Mouse (Mus musculus) regulatory T cell (primary cell): ENCODE measurements at regions not wholly inside any gene's neighbourhood (a gene's known extent, or its start where the extent isn't known, plus 50 kb on each side); places are given as distances from the start of the nearest gene placed in this dataset.

Experiments used
- in situ Hi-C: fragments of 300-600 bp; cut with MboI, MseI; formaldehyde crosslinking; loops from one replicate; pipeline ENCODE4 v1.15.1; 2025; ENCODE audit warnings: high pct_unique_total_duplicates

DNA sequence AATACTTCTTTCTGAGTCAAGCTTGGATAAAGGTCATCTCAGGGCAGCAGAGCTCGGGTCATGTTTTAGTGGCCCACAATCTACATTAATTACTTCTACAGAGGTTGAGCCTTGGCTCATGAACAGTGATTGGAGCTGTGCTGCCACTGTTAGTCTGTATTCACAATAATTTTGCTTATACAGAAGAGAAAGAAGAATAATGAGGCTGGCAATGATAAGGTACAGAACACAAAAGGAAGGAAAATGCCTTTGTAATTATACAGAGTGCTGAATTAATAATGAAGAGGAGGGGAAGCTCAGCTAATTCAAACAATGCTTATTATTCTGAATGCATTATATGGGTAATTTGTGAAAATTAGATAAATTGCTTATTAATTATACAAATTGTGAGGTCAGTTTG lies 573.9 kb upstream of the Cblb start:
- in situ Hi-C loops, result no loop called here

DNA sequence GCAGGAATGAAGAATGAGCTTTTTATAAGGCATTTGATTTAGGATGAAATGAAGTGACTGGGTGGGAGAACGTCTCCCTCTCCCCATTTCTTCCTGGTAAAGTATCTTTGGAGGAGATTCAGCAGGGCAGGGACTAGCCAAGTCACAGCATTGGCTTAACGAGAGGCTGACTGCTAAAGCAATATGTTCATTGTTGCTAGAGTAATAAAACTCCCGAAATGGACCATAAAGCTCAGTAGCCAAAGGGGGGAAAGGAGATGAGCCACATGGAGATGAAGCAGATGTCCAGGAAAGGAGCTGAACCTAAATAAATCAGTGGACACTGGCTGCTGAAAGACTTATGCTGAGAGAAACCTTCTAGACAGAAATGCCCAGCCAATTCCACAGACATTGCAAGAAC lies 555.3 kb upstream of the Cblb start:
- in situ Hi-C loops, result loop anchor here (10.0 kb wide), 1 partner anchor 539 kb away; no protein-coding TSS in a partner anchor

DNA sequence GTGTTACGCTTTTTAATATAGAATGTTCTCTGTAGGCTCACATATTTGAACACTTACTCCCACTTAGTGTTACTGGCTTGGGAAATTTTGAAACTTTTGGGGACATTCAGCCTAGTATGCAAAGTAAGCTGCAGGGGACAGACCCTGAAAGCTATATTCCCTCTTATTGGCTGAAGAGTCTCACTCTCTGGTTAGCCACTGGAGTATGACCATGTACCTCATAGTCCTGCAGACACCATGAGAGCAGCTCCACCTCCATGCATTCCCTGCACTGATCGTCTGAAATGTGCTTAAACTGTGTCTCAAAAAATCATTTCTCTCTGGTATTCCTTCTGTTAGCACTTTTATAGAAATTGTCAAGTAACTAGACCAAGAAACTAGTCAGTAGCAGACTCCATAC lies 534.9 kb upstream of the Cblb start:
- in situ Hi-C loops, result no loop called here

DNA sequence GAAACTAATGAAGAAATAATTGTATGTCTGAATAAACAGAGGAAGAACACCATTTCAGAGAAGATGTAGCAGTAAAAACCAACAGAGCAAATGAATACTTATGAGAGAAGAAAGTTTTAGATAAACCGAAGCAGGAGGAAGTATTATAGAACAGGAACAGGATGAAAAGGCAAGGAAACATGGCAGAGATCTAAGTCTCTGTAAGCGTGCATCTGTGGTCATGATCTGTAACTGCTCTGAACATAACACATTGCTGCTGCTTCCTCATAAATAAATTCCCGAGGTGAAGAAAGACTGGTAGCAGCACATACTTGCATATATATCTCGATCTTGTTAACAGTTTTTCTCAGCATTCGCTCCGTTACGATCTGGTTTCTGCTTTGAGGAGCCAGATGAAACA lies 533.2 kb upstream of the Cblb start:
- in situ Hi-C loops, result no loop called here

DNA sequence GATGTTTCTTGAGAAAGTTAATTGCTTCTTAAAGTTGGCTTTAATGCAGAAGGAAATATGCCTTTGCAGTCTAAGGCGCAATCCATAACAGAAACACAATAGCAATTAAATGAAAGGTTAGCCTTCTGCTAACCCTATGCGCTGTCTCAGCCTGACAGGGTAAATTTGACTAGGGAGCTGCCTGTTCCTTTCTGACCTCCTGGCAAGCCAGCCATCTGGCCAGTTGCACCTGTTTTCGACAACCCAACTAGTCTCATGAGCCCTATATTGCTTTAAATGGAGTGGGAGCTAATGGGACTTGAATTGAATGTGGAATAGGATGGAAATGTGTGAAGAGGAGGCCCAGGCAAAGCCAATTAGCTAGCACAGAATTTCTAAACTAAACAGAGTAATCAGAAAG lies 513.9 kb upstream of the Cblb start:
- in situ Hi-C loops, result no loop called here

DNA sequence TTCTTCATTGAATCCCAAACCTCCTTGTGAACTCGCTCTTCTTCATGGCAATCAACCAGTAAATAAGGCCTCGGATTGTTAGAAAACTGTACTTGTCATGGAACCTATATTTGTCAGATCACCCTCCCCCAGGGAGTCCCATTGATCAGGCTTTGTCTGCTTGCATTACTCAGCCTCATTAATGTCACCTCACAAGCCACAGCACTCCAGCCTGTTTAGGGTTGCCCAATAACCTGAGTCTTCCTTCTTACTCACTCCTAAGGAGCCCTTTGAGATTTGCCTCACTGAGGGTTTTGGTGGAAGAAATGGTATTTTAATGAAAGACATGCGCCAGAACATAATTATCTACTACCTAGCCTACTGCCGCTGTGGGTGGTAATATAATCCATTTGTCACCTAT lies 510.3 kb upstream of the Cblb start:
- in situ Hi-C loops, result no loop called here

DNA sequence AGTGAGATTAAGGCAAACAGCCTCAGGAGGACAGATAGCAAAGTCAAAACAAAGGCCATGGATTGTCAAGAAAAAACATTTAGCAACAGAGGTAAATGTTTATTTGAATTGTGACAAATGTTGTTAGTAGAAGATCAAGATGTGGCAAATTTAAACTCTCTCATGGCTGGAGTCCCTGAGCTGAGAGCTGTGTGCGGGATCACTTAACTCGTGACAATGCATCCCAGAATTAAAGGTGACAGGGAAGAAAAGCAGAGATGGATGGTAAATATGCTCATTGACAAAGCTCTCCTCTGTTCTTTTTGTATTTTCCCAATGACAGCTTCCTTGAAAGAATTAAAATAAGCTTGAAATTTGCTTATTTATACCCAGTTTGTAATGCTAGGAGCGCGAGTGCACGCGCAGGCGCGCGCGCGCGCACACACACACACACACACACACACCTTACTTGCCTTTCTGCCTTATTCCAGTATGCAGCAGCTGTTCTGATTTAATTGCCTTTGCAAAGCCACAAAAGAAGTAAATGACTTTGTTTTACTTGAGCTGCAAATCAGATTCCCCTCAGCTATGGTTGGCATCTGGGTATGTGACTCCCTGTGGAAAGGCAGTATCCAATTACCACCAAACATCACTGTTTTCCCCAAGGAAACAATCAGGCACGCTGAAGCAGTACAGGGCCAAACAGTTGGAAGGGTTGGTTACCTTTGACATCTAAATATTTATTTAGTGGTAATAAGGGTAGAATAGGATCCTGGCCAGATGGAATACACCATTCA lies 509.5 kb upstream of the Cblb start:
- in situ Hi-C loops, result no loop called here

DNA sequence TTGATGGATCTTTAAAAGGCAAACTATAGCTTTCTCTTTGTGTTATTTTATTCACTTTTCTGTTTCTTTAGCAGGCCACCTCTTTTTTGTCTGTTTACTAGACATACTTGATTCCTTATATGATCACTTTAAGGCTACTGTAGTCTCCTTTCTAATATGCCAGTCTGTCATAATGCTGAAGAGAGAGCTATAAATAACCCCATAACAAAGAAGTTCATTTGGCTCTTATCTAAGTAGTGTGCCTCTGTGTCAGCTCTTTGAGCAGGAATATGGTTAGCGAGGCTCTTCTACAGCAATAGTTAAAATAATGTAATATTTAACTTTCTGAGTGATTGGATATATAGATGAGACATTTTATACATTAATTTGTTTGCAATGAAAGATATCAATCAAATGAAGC lies 507.0 kb upstream of the Cblb start:
- in situ Hi-C loops, result no loop called here

DNA sequence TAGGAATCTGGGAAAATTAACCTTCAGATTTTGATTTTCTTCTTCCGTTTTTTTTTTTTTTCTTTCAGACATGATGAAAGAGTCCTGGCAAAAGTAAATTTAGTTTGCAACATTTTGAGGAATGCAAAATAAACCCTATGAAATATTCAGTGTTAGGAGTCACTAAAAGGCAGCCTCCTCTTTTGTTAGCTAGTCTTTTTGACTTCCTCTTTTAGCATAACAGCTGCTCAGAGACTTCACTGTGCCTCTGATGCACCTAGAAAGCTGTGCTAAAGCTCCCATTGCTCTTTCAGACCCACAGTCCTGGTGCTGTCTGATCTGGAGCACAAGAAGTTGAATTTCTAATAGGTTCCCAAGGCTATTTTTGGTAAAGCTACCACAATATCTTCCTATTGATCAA lies 498.5 kb upstream of the Cblb start:
- in situ Hi-C loops, result no loop called here

DNA sequence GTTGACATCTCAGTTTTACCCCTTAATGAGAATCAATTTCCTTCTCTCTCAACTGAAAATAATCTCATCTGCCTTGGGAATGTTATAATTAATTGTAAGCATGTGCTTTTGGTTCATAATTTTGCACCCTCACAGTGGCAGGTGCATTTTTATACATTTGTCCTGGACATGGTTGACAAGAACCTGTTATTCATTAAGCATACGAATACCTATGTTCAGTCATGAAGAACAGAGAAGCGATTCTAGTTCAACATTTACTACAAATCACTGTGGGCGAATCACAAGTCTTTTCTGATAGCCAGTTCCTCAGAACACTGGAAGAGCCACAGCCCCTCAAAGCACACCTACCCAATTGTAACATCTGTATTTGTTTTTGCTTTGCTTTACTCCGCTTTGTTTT lies 487.3 kb upstream of the Cblb start:
- in situ Hi-C loops, result no loop called here

DNA sequence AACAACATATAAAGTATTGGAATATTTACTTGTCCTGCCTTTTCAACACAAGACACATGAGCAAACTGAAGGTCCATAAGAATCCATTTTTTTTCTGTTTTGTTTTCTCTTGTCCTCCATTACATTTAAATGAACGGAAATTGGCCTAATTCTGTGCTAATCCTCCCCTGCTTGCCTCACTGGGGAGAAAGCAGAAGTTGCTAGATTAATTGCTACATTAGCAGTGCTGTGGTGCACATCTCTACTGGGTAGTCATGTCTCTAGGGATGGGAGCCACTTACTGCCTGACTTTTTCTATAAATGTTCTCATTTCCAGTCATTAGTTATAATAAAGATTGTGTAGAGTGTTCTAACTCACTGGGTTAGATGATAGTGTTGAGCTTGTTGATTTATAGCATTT lies 484.0 kb upstream of the Cblb start:
- in situ Hi-C loops, result no loop called here

DNA sequence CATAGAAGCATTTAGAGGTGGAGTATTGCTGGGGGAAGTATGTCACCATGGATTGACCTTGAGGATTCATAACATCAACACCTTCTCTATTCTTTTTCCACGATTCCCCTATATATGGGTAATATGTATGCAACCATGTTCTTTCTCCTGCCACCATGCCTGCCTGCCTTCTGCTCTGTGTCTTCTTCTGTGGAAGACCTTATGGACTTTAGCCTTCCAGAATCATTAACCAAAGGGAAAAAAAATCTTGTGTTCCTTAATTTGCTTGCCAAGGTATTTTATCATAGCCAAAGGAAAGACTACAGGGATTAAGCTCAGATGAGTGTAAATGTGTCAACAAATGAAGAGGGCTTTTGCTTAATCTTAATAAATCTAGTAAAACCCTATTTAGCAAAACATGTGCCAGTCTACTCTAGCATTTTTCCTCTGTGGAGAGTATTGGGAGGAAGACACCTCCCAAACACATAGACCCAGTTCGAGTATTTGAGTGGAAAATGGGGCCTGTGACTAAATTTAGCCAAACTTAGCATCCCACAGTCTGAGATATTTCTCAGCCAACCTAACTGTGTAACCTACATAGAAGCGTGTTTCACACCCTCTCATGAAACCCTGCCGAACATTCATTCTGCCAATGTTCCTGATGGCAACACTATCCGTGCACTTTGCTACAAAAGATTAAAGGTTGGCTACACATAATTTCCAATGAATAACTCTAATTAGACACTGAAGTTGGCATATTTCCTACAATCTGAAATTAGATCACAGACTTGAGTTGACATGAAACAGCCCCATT lies 468.0 kb upstream of the Cblb start:
- in situ Hi-C loops, result no loop called here

DNA sequence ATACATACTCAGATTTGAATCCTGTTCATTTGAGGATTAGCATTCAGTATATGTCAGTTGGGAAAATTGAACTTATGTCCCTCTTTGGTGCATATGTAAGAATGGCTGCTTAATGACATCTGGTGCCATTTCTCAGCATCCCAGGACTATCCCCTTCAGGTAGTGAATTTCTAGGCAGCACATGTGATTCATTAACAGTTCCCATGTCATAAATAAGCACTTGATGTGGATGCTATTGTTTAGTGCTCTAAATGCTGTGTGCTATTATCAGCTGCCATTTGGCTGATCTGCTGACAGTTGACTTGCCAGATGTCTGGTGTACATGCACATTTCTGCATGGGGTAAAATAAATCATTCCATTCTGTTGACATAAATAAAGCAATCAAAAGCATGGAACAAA lies 467.0 kb upstream of the Cblb start:
- in situ Hi-C loops, result no loop called here

DNA sequence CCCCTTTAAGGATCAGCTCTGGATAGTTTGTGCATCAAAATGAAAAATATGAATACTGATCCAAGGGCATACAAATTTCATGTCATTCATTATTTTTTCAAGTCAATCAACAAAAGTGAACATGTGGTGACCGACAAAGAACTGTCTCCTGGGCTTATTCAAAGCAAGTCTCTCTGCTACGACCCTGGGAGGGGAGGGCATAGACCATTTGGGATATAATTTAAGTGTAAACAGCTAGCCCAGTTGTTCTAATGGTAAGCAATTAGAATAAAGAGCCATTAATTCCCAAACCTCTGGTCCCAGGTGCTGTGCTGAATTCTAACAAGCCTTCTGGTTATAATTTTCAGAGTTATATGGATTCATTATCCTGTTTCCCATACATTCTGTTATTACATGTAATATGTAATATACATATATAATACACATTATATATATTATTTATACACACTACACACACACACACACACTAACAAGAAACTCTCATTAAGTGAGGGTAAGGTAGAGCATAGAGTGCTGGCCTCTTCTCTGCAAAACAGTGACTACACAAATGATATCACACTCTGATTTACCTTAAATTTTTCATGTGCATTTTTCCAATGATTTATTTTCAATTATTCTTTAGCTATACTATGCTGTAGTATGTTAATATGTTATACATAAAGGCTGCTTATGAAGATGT lies 453.0 kb upstream of the Cblb start:
- in situ Hi-C loops, result no loop called here

DNA sequence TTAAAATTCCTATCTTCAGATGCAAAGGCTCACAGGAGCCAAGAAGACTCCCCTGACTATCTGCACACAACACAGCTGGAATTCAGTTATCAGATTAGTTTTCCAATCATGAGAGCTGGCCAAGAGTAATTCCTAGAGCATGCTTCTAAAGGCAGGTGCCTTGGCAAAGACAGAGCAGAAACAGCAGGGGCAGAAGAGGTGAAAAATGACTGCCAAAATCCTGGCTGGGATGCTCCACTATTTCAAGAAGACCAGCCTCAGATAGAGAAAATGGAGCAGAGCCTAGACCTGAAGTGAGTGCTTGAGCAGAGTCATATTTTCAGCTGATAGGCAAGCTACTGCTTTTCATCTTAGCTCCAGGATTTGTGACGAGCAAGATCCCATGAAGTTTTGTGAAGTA lies 450.5 kb upstream of the Cblb start:
- in situ Hi-C loops, result no loop called here

DNA sequence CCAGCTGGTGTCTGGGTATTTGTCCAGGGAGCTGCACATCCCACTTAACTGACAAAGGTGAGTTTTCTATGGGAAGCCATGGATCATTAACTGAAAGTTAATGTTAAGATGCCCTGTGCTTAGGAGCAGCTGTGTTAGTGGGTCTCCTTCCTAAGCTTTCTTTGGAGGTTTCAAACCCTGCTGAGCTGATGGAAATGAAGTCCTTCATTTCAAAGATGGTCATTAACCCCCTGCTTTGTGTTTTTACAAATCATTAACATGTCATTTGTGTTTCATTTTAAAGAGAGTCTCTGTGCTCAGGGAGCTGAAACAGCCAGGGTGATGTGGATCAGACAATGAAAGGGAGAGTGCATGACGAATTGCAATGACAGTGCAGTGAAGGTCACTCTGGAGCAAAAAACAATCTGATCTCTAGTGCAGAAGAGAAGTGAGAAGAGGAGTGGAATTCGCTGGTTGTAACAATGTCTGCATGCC lies 441.1 kb upstream of the Cblb start:
- in situ Hi-C loops, result no loop called here

DNA sequence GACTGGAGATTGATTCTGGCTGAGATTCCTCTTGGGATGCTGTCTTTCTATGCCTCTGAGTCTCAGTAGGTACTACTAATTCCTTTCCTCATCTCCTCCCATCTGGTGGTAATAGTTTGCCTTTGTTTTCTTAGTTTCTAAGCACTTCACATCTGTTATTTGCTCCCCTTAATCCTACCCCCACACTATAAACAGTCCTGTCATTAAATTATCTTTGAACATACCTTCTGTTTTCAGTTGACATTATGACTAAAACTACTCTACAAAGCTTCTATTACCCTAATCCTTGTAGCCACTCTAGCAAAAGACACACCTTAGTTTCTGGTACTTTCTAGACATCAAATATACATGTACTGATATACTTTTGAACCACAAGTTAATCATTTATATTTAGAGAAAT lies 413.4 kb upstream of the Cblb start:
- in situ Hi-C loops, result no loop called here

DNA sequence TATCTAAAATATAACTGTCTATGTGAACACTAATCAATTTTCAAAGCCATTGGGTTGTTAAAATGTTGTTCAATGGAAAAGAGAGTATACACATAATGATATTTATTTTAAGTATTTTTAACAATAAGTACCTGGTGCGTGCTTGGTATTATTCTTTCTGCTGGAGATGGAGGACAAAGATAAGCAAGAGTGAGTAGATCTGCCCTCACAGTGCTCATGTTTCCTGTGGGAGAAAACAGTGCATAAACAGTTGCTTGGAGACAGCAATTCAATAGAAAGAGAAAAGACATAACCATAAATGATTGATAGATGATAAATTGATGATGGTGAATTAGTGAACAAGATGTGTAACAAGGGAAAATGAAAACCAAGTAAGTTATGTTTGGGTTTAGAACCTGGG lies 384.4 kb upstream of the Cblb start:
- in situ Hi-C loops, result no loop called here

DNA sequence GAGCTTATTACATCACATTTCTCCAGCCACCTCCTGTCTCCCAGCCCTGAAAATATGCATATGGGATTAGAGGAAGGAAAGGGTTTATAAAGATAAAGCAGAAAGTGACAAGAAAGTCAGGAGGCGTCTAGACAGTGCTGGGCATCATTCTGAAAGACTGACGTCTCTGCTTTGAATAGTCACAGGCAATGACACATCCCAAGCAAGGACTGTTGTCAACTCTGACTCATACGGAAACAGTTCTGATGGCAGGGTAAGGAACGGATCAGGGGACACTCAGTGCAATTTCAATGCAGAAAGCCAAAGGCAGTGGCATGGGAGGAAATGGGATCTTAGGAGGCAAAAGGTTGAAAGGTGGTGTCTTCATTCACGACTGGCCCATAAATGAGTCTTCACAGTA lies 380.9 kb upstream of the Cblb start:
- in situ Hi-C loops, result no loop called here

DNA sequence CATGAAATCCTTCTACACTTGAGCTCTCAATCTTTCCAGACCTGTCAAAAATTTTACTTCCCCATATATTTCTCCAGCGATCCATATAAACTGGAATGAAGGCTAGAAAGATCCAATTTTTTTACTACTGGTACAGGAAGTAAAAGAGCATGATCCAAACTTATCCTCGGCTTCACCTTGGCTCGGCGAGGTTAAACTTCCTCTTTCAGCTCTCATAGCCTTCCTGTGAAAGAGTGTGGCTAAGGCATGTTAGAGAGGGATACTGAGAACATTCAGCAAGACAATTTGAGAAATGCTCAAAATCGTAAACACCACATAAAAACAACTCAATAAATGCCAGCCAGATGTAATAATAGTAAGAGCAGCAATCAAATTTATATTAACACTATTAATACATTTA lies 380.3 kb upstream of the Cblb start:
- in situ Hi-C loops, result no loop called here

DNA sequence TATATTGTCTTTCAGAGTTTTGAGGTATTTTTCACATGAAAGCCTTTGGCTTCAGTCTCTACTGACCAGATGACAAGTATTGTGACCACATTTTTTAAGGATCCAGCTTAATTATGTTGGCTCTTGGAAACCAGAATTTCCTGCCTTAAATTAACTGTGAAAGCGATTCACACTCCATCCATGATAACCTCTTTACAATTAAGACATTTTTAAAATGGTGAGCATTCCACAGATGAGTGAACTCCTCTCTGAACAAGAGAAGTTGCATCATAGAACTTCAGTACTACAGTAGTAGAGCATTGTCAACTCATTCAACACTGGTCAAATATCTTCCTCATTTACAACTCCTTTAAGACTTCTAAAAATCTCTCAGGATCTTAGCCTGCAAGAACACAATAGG lies 369.3 kb upstream of the Cblb start:
- in situ Hi-C loops, result no loop called here

DNA sequence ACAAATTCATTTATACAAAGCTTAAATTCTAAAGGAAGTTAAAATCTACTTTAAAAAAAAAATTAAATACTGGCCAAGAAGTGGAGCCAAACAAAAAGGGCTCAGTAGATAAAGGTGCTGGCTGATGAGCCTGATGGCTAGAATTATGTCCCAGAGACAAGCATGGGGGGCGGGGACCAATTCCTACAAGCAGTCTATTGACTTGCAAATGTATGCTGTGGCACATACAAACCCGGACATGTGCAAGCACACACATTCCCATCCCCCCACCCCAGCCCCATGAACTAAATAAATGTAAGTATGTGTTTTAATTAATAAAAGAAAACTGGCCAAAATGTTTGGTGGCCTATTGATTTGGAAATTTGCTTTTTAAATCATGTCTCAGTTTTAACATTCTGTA lies 366.7 kb upstream of the Cblb start:
- in situ Hi-C loops, result no loop called here

DNA sequence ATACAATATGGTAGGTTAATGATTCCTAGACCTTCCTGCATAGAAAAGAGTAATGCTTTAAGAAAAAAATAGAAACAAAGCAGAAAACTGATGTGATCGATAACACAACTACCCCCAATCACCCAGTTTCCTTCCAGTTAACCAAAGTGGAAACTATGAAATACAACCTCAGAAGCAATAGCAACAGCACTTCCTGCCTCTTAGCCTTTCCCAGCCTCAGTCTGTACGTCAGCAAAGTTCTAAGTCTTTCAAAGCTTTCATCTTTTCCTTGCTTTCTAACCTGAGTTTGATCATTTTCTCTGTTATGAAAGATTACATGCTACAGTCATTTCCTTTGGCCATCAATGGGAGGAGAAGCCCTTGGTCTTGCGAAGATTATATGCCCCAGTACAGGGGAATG lies 355.9 kb upstream of the Cblb start:
- in situ Hi-C loops, result loop anchor here (25.0 kb wide), 3 partner anchors 387 to 1738 kb away; partner anchors contain the start of gene Alcam
